Mouse (Mus musculus): ENCODE results near the gene Taldo1. TPM values are rescaled to one million over a fixed set of nuclear protein-coding genes. Genes with fewer than 3 reads are reported as not detected.

The Taldo1 gene
- polyA plus RNA-seq, 1 experiment from 2014 or later, result 359 TPM

DNA sequence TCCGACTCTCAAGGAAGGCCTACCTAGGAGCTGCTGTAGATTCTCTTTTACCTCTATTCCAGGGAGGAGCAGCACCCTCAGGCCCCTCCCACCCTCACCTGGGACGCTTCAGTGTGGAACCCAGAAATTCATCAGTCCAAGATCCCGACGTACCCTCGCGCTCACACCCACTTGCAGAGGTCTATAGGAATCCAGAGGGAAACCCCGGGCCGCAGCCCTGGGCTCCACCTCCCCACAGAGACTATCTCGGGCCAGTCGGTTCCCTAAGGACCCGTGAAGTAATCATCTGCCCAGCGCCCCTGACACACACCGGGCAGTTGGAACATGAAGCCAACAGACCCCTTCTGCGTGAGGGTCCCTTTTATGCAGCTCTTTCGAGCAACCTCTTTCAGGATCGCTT, 21.3 kb downstream of the Taldo1 start:
- Histone ChIP-seq H3K27me3 (ENCODE audit: control insufficient read depth, insufficient read depth, low read length) (no peaks in the 10 kb centered on the region), H3K9me3 (ENCODE audit: control insufficient read depth, low read length) (no peaks in the 10 kb centered on the region), H3K4me3 (ENCODE audit: low read depth, low read length) (peak overlapping the region; percentile 77), H3K4me2 (ENCODE audit: low read depth) (peak overlapping the region; percentile 85), H3K36me3 (ENCODE audit: control insufficient read depth, insufficient read depth, low read length) (peaks cover 2% of the 10 kb centered on the region; the same call in 1 of the 2 replicates), H3K4me1 (ENCODE audit: control insufficient read depth, insufficient read depth, low read length) (peaks cover 10% of the 10 kb centered on the region; the same call in 1 of the 2 replicates), H3K9ac (ENCODE audit: low read length) (peak overlapping the region; percentile 82), H3K27ac (ENCODE audit: low read depth, low read length) (peak overlapping the region; percentile 75)
- WGBS, result 3% methylated on average over 16 of the region's 16 CpGs
- ATAC-seq (ENCODE audit: insufficient read depth, low FRiP score, low TSS enrichment) (peak; percentile 11; the same call in 1 of the 2 replicates), DNase-seq (ENCODE audit: low spot score) (peak; percentile 26)

DNA sequence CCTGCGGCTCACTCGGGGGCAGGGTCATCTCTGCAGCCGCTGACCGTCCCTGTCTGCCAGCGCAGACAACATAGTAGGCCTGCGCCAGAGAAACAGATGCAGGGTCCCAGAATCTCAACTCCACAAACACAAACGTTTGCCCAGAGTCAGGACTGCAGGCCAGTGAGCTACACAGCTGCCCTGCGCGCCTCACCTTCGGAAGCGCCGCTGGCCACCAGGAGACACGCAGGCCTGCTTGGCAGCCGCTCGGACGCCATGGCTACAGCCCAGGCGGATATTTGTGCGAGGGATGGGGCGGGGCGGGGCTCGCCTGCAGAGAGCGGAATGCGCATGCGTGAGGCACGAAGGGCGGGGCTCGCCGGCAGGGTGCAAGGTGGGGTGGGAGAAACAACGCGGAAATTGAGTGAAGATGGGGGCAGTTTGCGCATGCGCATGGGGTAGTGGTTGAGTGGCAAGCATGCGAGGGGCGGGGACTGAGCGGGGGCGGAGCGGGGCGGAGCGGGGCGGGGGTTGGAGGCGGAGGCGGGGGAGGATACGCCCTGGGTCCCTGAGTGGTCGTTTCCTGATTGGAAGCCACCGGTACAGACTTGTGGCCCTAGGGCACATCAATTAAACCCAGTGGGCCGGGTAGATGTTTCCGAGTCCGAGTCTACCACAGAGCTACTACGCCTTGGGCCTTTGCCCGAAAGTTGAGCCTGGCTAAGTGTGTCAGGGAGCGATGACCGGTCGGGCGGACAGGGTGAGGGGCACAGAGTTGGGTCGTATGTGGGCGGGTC, 22.0 kb downstream of the Taldo1 start, which contains the start of gene Gatd1:
Gatd1 (minus strand) TSS at position 328 of the 776 bp plus-strand sequence.
- peak; percentile 85 for ATAC-seq (ENCODE audit: insufficient read depth, low FRiP score, low TSS enrichment)
- H3K4me1 ChIP-seq (ENCODE audit: control insufficient read depth, insufficient read depth, low read length), result peaks cover 10% of the 10 kb centered on the region; the same call in 1 of the 2 replicates
- H3K4me2 ChIP-seq (ENCODE audit: low read depth), result peak within 1 kb of the TSS; percentile 85
- H3K9me3 ChIP-seq (ENCODE audit: control insufficient read depth, low read length), result no peaks in the 10 kb centered on the region
- no peaks in the 10 kb centered on the region for H3K27me3 ChIP-seq (ENCODE audit: control insufficient read depth, insufficient read depth, low read length)
- WGBS, result under 1% methylated on average over 53 of the region's 56 CpGs
- peak within 1 kb of the TSS; percentile 82 for H3K9ac ChIP-seq (ENCODE audit: low read length)
- peak within 1 kb of the TSS; percentile 75 for H3K27ac ChIP-seq (ENCODE audit: low read depth, low read length)
- H3K36me3 ChIP-seq (ENCODE audit: control insufficient read depth, insufficient read depth, low read length), result no peaks in the 10 kb centered on the region
- DNase-seq (ENCODE audit: low spot score), result peak; percentile 100
- peak within 1 kb of the TSS; percentile 77 for H3K4me3 ChIP-seq (ENCODE audit: low read depth, low read length)

DNA sequence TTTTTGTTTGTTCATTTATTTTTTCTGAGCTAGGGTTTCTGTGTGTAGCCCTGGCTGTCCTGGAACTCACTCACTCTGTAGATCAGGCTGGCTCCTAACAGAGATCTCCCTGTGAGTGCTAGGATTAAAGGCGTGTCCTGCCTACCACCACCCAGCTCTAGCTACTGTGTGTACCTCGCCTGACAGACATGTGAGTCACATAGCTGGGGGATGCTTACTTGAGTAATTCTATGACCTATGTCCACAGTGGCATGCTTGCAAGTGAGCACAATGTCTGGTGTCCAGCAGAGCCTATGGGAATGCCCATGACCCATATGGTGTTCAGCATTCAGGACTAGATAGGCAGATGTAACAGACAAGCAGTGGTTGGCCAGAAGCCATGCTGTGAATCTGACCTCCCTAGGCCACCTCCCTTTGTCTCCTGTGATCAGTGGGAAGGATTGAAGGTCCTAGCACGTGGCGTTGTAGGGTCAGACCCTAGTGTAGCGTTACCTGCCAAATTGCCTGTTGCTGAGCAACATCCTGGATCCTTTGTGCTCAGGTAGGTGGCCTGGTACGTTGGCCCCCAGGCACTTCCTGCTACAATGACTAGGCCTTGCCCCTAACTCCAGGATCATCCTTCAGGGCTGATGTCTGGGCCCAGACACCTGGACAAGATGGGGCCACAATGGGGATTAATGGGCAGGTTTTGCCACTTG, 24.3 kb downstream of the Taldo1 start:
- ATAC-seq (ENCODE audit: insufficient read depth, low FRiP score, low TSS enrichment), result no peak
- H3K36me3 ChIP-seq (ENCODE audit: control insufficient read depth, insufficient read depth, low read length), result no peaks in the 10 kb centered on the region
- H3K9ac ChIP-seq (ENCODE audit: low read length), result no peak overlapping the region
- no peak for DNase-seq (ENCODE audit: low spot score)
- H3K27me3 ChIP-seq (ENCODE audit: control insufficient read depth, insufficient read depth, low read length), result no peaks in the 10 kb centered on the region
- no peak overlapping the region for H3K4me3 ChIP-seq (ENCODE audit: low read depth, low read length)
- H3K9me3 ChIP-seq (ENCODE audit: control insufficient read depth, low read length), result no peaks in the 10 kb centered on the region
- no peak overlapping the region for H3K27ac ChIP-seq (ENCODE audit: low read depth, low read length)
- WGBS, result 80% methylated on average over 6 of the region's 6 CpGs
- peaks cover 6% of the 10 kb centered on the region; the same call in 1 of the 2 replicates for H3K4me1 ChIP-seq (ENCODE audit: control insufficient read depth, insufficient read depth, low read length)
- no peak overlapping the region for H3K4me2 ChIP-seq (ENCODE audit: low read depth)

DNA sequence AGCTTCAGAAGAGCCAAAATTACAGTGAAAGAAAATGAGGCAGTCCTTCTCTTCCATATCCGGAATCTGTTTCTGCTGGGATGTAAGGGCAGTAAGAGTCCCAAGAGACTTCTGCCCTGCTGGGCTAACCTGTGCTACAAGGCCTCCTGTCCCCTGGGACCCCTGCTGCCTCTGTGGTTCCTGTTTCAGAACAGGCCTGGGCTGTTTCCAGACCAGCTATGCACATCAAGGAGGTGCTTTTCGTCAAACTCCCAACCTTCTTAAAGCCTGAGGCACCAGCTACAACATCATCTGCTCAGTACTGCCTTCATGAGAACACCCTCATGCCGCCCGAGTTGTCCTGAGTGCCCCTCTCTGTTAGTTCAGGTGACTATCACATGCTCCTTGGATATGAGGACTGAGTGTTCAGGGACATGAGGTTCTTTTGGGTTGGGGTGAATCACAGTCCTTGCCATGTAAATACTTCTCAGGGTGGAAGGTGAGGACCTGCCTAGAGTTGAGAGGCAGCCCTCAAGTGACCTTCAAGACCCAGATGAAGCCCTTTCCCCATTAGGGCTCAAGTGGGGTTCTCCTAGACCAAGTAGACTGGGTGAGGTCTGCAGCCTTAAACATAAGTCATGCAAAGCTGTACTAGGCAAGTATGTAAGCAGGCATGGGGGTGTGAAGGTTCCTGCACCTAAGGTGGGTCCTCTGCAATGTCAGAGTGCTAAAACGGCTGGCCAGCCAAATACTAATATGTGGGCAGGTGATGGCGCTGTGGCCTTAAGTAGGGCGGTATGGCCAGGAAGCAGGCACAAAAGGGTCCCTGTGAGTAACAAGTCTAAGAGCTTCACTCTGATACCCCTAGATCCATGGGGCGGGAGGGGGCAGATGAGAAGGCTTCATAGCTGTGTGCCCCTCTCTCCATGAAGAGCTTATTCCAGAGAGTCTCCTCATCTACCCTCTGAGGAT, 26.0 kb downstream of the Taldo1 start:
- H3K27ac ChIP-seq (ENCODE audit: low read depth, low read length), result no peak overlapping the region
- WGBS, result 70% methylated on average over 8 of the region's 8 CpGs
- H3K4me3 ChIP-seq (ENCODE audit: low read depth, low read length), result no peak overlapping the region
- ATAC-seq (ENCODE audit: insufficient read depth, low FRiP score, low TSS enrichment), result no peak
- no peak overlapping the region for H3K4me2 ChIP-seq (ENCODE audit: low read depth)
- H3K36me3 ChIP-seq (ENCODE audit: control insufficient read depth, insufficient read depth, low read length), result no peaks in the 10 kb centered on the region
- no peak overlapping the region for H3K9ac ChIP-seq (ENCODE audit: low read length)
- peaks cover 3% of the 10 kb centered on the region; the same call in 1 of the 2 replicates for H3K4me1 ChIP-seq (ENCODE audit: control insufficient read depth, insufficient read depth, low read length)
- no peaks in the 10 kb centered on the region for H3K27me3 ChIP-seq (ENCODE audit: control insufficient read depth, insufficient read depth, low read length)
- no peaks in the 10 kb centered on the region for H3K9me3 ChIP-seq (ENCODE audit: control insufficient read depth, low read length)
- no peak for DNase-seq (ENCODE audit: low spot score)

DNA sequence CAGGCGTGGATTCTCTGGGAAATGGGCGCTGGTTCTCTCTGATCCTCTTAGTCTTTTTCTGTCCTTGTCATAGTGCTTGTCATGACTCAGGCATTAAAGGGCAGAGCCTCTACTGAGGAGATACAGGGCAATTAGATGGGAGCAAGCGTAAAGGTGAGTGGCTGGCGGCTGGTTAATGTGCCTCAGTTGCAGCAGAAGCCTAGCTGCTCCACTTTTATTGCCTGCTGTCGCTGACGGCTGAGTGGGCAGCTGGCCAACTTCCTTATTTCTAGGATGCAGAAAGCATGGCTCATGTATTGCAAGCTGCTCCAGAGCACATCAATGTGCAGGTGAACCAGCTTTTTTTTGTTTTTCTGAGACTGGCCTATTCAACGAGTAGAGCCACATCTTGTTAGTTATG, 27.0 kb downstream of the Taldo1 start:
- H3K27ac ChIP-seq (ENCODE audit: low read depth, low read length), result no peak overlapping the region
- 71% methylated on average over 7 of the region's 7 CpGs for WGBS
- no peak for ATAC-seq (ENCODE audit: insufficient read depth, low FRiP score, low TSS enrichment)
- peaks cover 3% of the 10 kb centered on the region; the same call in 1 of the 2 replicates for H3K4me1 ChIP-seq (ENCODE audit: control insufficient read depth, insufficient read depth, low read length)
- no peak overlapping the region for H3K9ac ChIP-seq (ENCODE audit: low read length)
- H3K9me3 ChIP-seq (ENCODE audit: control insufficient read depth, low read length), result no peaks in the 10 kb centered on the region
- H3K36me3 ChIP-seq (ENCODE audit: control insufficient read depth, insufficient read depth, low read length), result no peaks in the 10 kb centered on the region
- no peaks in the 10 kb centered on the region for H3K27me3 ChIP-seq (ENCODE audit: control insufficient read depth, insufficient read depth, low read length)
- H3K4me3 ChIP-seq (ENCODE audit: low read depth, low read length), result no peak overlapping the region
- no peak overlapping the region for H3K4me2 ChIP-seq (ENCODE audit: low read depth)
- DNase-seq (ENCODE audit: low spot score), result no peak

DNA sequence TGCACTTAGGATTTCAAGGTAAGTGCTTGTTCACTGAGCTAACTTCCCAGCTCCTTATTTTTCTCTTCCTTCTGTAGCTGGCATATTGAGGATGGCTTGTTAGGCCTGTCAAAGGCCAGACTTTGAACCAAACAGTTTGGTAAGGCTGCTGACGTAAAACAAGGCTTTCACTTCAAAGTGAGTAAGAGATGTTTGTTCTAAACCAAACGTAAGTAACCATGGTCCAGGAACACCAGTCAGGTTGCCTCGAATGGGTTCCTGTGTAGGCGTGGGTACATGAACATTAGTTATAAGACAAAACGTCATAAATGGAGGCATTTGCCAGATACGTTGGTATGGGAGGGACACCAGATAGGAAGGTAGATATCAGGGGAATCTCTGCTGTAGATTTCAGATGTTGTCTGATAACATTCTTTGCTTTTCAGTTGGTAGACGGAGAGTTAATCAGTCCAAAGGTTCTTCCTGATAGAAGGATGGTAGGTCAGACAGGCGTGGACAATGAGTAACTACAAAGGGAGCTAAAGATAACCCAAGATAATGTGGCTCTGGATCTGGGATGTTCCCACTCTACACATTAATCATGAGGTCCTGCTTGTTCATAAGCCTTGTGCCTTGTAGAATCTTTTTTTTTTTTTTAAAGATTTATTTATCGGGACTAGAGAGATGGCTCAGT, 28.2 kb downstream of the Taldo1 start:
- Histone ChIP-seq H3K27ac (ENCODE audit: low read depth, low read length) (no peak overlapping the region), H3K9ac (ENCODE audit: low read length) (no peak overlapping the region), H3K4me2 (ENCODE audit: low read depth) (no peak overlapping the region), H3K36me3 (ENCODE audit: control insufficient read depth, insufficient read depth, low read length) (no peaks in the 10 kb centered on the region), H3K4me1 (ENCODE audit: control insufficient read depth, insufficient read depth, low read length) (no peaks in the 10 kb centered on the region), H3K9me3 (ENCODE audit: control insufficient read depth, low read length) (no peaks in the 10 kb centered on the region), H3K4me3 (ENCODE audit: low read depth, low read length) (no peak overlapping the region), H3K27me3 (ENCODE audit: control insufficient read depth, insufficient read depth, low read length) (no peaks in the 10 kb centered on the region)
- 87% methylated on average over 9 of the region's 9 CpGs for WGBS
- DNase-seq (ENCODE audit: low spot score), result no peak
- no peak for ATAC-seq (ENCODE audit: insufficient read depth, low FRiP score, low TSS enrichment)

DNA sequence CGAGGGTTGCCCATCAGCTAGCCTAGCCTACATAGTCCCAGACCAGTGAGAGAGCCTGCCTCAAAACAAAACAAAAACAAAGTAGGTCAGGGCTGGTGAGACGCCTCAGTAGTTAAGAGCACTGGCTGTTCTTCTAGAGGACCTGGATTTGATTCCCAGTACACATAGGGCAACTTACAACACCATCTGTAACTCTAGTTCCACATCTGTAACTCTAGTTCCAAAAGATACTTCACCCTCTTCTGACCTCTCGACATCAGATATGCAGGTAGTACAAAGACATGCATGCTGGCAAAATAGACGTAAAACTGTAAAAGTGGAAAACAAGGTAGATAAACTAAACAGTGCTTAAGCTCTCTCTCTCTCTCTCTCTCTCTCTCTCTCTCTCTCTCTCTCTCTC, 31.8 kb downstream of the Taldo1 start:
- no peaks in the 10 kb centered on the region for H3K9me3 ChIP-seq (ENCODE audit: control insufficient read depth, low read length)
- H3K4me1 ChIP-seq (ENCODE audit: control insufficient read depth, insufficient read depth, low read length), result peaks cover under 1% of the 10 kb centered on the region; the same call in 1 of the 2 replicates
- no peak overlapping the region for H3K9ac ChIP-seq (ENCODE audit: low read length)
- H3K4me3 ChIP-seq (ENCODE audit: low read depth, low read length), result no peak overlapping the region
- H3K27ac ChIP-seq (ENCODE audit: low read depth, low read length), result no peak overlapping the region
- no peaks in the 10 kb centered on the region for H3K27me3 ChIP-seq (ENCODE audit: control insufficient read depth, insufficient read depth, low read length)
- DNase-seq (ENCODE audit: low spot score), result no peak
- H3K36me3 ChIP-seq (ENCODE audit: control insufficient read depth, insufficient read depth, low read length), result no peaks in the 10 kb centered on the region
- 76% methylated on average over 4 of the region's 4 CpGs for whole genome bisulfite sequencing
- no peak overlapping the region for H3K4me2 ChIP-seq (ENCODE audit: low read depth)
- ATAC-seq (ENCODE audit: insufficient read depth, low FRiP score, low TSS enrichment), result no peak
